Mouse (Mus musculus): ENCODE results near the gene Rtn4rl2. TPM values are rescaled to one million over a fixed set of nuclear protein-coding genes. Genes with fewer than 3 reads are reported as not detected.

Gene Rtn4rl2
- polyA plus RNA-seq, 1 experiment, result 1.7 TPM

GRCm38 (mm10) chr2:84889316-84890044 lies 3.0 kb upstream of the Rtn4rl2 start:
- WGBS, result 9% methylated on average over 14 of the region's 14 CpGs
- DNase-seq, result no peak
- TF ChIP-seq CTCF (IDR thresholded peaks at IDR 0.05; ENCODE audit: borderline replicate concordance, insufficient read depth, low read depth, low read length), result no peak
- TF ChIP-seq POLR2A (IDR thresholded peaks at IDR 0.05; ENCODE audit: borderline replicate concordance, insufficient read depth, low read length), result no peak
- Histone ChIP-seq H3K4me1 (ENCODE audit: control insufficient read depth, insufficient read depth, low read length) (no peaks in the 10 kb centered on the region), H3K4me3 (replicated peaks; ENCODE audit: insufficient read depth, low read depth, low read length) (no peak overlapping the region), H3K27me3 (ENCODE audit: control insufficient read depth, insufficient read depth, low read length) (peaks cover 5% of the 10 kb centered on the region), H3K27ac (ENCODE audit: insufficient read depth, low read length) (no peak overlapping the region)

- H3K27me3 ChIP-seq (ENCODE audit: control insufficient read depth, insufficient read depth, low read length), result peaks cover 5% of the 10 kb centered on the region
Measured at GRCm38 (mm10) chr2:84888657-84889315, 2.3 kb upstream of the Rtn4rl2 start.

GRCm38 (mm10) chr2:84887411-84888271 lies 1.1 kb upstream of the Rtn4rl2 start:
- no peak for DNase-seq
- H3K4me1 ChIP-seq (ENCODE audit: control insufficient read depth, insufficient read depth, low read length), result no peaks in the 10 kb centered on the region
- H3K27me3 ChIP-seq (ENCODE audit: control insufficient read depth, insufficient read depth, low read length), result peaks cover 7% of the 10 kb centered on the region
- WGBS, result under 1% methylated on average over 58 of the region's 58 CpGs
- no peak overlapping the region for H3K27ac ChIP-seq (ENCODE audit: insufficient read depth, low read length)
- TF ChIP-seq POLR2A (IDR thresholded peaks at IDR 0.05; ENCODE audit: borderline replicate concordance, insufficient read depth, low read length), result no peak
- TF ChIP-seq CTCF (IDR thresholded peaks at IDR 0.05; ENCODE audit: borderline replicate concordance, insufficient read depth, low read depth, low read length), result no peak
- H3K4me3 ChIP-seq (replicated peaks; ENCODE audit: insufficient read depth, low read depth, low read length), result peak overlapping the region; percentile 37

More at GRCm38 (mm10) chr2:84888657-84889315, 2.3 kb upstream of the Rtn4rl2 start:
- peak; percentile 27 to 36 for DNase-seq
- no peak for TF ChIP-seq POLR2A (IDR thresholded peaks at IDR 0.05; ENCODE audit: borderline replicate concordance, insufficient read depth, low read length)
- peak; percentile 13; the same call in 1 of the 2 replicates for TF ChIP-seq CTCF (IDR thresholded peaks at IDR 0.05; ENCODE audit: borderline replicate concordance, insufficient read depth, low read depth, low read length)
- Histone ChIP-seq H3K4me1 (ENCODE audit: control insufficient read depth, insufficient read depth, low read length) (no peaks in the 10 kb centered on the region), H3K4me3 (replicated peaks; ENCODE audit: insufficient read depth, low read depth, low read length) (no peak overlapping the region), H3K27ac (ENCODE audit: insufficient read depth, low read length) (no peak overlapping the region)
- WGBS, result 2% methylated on average over 28 of the region's 28 CpGs

GRCm38 (mm10) chr2:84886821-84887281 lies 341 bp upstream of the Rtn4rl2 start:
- no peaks in the 10 kb centered on the region for H3K4me1 ChIP-seq (ENCODE audit: control insufficient read depth, insufficient read depth, low read length)

GRCm38 (mm10) chr2:84885084-84886055 lies 1.1 kb downstream of the Rtn4rl2 start:
- DNase-seq, result no peak
- no peak overlapping the region for H3K27ac ChIP-seq (ENCODE audit: insufficient read depth, low read length)
- WGBS, result 18% methylated on average over 23 of the region's 23 CpGs

More at GRCm38 (mm10) chr2:84886821-84887281, 341 bp upstream of the Rtn4rl2 start:
- H3K27me3 ChIP-seq (ENCODE audit: control insufficient read depth, insufficient read depth, low read length), result peaks cover 7% of the 10 kb centered on the region
- TF ChIP-seq CTCF (IDR thresholded peaks at IDR 0.05; ENCODE audit: borderline replicate concordance, insufficient read depth, low read depth, low read length) (no peak), POLR2A (IDR thresholded peaks at IDR 0.05; ENCODE audit: borderline replicate concordance, insufficient read depth, low read length) (no peak)
- DNase-seq, result no peak
- H3K4me3 ChIP-seq (replicated peaks; ENCODE audit: insufficient read depth, low read depth, low read length), result no peak overlapping the region
- WGBS, result under 1% methylated on average over 39 of the region's 39 CpGs
- no peak overlapping the region for H3K27ac ChIP-seq (ENCODE audit: insufficient read depth, low read length)

GRCm38 (mm10) chr2:84884611-84885010 lies 1.9 kb downstream of the Rtn4rl2 start:
- no peak overlapping the region for H3K27ac ChIP-seq (ENCODE audit: insufficient read depth, low read length)
- 52% methylated on average over 4 of the region's 4 CpGs for WGBS
- no peak overlapping the region for H3K4me3 ChIP-seq (replicated peaks; ENCODE audit: insufficient read depth, low read depth, low read length)
- no peaks in the 10 kb centered on the region for H3K4me1 ChIP-seq (ENCODE audit: control insufficient read depth, insufficient read depth, low read length)
- DNase-seq, result no peak
- TF ChIP-seq CTCF (IDR thresholded peaks at IDR 0.05; ENCODE audit: borderline replicate concordance, insufficient read depth, low read depth, low read length) (no peak), POLR2A (IDR thresholded peaks at IDR 0.05; ENCODE audit: borderline replicate concordance, insufficient read depth, low read length) (no peak)
- H3K27me3 ChIP-seq (ENCODE audit: control insufficient read depth, insufficient read depth, low read length), result peaks cover 7% of the 10 kb centered on the region

More at GRCm38 (mm10) chr2:84885084-84886055, 1.1 kb downstream of the Rtn4rl2 start:
- H3K27me3 ChIP-seq (ENCODE audit: control insufficient read depth, insufficient read depth, low read length), result peaks cover 7% of the 10 kb centered on the region
- TF ChIP-seq POLR2A (IDR thresholded peaks at IDR 0.05; ENCODE audit: borderline replicate concordance, insufficient read depth, low read length) (no peak), CTCF (IDR thresholded peaks at IDR 0.05; ENCODE audit: borderline replicate concordance, insufficient read depth, low read depth, low read length) (no peak)
- H3K4me3 ChIP-seq (replicated peaks; ENCODE audit: insufficient read depth, low read depth, low read length), result no peak overlapping the region
- H3K4me1 ChIP-seq (ENCODE audit: control insufficient read depth, insufficient read depth, low read length), result no peaks in the 10 kb centered on the region

Measured in cerebellum, adult 2 months (tissue).